Mouse (Mus musculus): ENCODE results near the gene Sned1.

DNA sequence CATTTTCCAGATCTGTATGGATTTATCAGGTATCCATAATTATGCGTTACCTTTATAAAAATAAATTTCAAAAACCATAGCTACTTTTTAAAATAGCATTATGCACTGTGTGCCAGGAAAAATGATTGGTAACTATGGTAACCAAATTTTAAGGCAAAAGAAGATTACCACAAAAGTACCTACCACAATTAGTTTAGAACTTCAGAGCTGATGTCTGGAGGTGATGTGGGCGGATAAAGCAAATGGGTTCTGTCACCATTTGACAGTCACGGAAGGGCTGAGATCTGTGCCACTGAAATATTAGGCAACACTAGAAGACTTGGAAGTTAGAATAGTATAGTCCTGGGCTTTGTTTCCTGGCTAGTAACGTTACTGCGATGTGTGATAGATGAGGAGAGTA lies 111.5 kb downstream of the Sned1 start:
- no peak for TF ChIP-seq CTCF (IDR thresholded peaks at IDR 0.05; ENCODE audit: low read depth)
- TF ChIP-seq EP300 (IDR thresholded peaks at IDR 0.05; ENCODE audit: low read depth), result no peak

Data from liver, embryonic 14.5 days (tissue).